Mouse (Mus musculus) left cerebral cortex, postnatal 4 days (tissue): ENCODE data around the gene Tbr1. TPM values are rescaled to one million over a fixed set of nuclear protein-coding genes. Genes with fewer than 3 reads are reported as not detected.

Source experiments
- DNase-seq: peaks from one replicate; pipeline ENCODE4 v3.0.0-alpha.2; 2022
- intact Hi-C: fragments of 180-260 bp; cut with DNase I; formaldehyde crosslinking; loops from one replicate; pipeline ENCODE4 v1.15.1; 2025
- microRNA-seq: library from miRNA; unstranded; fragments of <30 nt; microRNA quantifications from one replicate; pipeline ENCODE4 v1.2.0, GENCODE M21; 2022
- total RNA-seq, 2 experiments: library from RNA; stranded (reverse); gene quantifications; 2 replicates each; pipeline ENCODE4 v1.2.3; 2021

The Tbr1 gene
- total RNA-seq, 2 experiments from 2014 or later = 129 to 131 TPM

DNA sequence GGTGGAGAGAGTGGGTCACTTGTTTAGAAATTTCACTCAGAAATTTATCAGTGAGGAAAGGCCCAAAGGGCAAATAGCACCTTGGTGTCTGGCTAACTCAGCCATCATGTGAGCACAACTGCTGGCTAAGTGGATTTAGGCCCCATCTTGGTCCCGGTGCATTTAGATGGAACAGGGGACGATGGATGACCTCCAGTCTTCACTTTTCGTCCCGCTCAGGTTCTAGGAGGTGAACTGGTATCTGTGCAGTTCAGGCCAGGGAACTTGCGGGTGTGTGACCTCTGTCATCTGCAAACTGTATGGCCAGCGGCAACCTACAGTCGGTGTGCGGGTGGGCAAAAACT is 8.4 kb downstream of the Tbr1 start:
- intact Hi-C loops = loop anchor here (5.0 to 10.0 kb wide), 2 partner anchors 154 to 474 kb away; no protein-coding TSS in a partner anchor
- DNase-seq = no peak

DNA sequence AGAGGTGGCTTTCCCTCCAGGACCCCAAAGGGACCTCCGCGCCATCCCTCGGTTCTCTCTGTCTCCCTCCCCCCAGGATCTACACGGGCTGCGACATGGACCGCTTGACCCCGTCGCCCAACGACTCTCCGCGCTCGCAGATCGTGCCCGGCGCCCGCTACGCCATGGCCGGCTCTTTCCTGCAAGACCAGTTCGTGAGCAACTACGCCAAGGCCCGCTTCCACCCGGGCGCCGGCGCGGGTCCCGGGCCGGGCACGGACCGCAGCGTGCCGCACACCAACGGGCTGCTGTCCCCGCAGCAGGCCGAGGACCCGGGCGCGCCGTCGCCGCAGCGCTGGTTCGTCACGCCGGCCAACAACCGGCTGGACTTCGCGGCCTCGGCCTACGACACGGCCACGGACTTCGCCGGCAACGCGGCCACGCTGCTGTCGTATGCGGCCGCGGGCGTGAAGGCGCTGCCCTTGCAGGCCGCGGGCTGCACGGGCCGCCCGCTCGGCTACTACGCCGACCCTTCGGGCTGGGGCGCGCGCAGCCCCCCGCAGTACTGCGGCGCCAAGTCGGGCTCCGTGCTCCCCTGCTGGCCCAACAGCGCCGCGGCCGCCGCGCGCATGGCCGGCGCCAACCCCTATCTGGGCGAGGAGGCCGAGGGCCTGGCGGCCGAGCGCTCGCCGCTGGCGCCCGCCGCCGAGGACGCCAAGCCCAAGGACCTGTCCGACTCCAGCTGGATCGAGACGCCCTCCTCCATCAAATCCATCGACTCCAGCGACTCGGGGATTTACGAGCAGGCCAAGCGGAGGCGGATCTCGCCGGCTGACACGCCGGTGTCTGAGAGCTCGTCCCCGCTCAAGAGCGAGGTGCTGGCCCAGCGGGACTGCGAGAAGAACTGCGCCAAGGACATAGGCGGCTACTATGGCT is 9.0 kb downstream of the Tbr1 start:
- intact Hi-C loops = loop anchor here (5.0 to 10.0 kb wide), 2 partner anchors 154 to 473 kb away; no protein-coding TSS in a partner anchor
- peak; percentile 39 for DNase-seq

DNA sequence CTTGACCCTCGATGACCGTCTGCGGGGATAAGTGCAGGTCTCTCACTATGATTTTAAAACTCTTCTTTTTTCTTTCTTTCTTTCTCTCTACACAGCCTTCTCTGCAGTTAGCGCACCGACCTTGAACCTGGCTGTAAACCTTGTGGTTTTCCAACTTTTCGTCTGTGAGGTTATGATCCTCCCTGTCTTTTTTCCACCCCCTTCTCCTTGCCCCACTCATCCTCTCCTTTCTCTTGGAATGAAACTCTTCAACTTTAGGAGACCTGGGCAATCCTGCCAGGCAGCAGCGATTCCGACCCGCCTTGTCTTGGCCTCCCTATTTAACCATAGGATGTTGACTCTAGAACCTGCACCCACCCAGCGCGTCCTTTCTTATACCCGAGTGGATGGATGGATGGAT is 9.8 kb downstream of the Tbr1 start:
- no peak for DNase-seq

DNA sequence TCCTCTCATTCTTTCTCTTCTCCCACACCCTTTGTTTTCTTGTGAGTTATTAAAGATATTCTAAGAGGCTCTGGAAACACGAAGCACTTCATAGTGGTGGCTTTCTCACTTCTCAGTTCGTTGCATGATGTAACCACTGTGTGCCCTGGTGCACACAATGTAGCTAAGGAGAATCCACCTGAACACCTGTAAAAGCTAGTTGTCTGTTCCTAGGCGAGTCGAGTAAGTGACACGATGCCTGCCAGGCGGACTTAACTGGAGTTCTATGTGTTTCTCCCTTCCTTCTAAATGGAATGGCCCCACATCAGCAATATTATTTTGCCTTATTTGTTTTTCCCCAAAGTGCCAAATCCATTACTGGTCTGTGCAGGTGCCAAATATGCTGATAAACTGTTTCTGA is 10.4 kb downstream of the Tbr1 start:
- intact Hi-C loops = loop anchor here (5.0 to 10.0 kb wide), 2 partner anchors 156 to 472 kb away; no protein-coding TSS in a partner anchor
- no peak for DNase-seq

More for the DNA sequence above, 9.8 kb downstream of the Tbr1 start:
- intact Hi-C loops = loop anchor here (5.0 to 10.0 kb wide), 2 partner anchors 155 to 472 kb away; no protein-coding TSS in a partner anchor

DNA sequence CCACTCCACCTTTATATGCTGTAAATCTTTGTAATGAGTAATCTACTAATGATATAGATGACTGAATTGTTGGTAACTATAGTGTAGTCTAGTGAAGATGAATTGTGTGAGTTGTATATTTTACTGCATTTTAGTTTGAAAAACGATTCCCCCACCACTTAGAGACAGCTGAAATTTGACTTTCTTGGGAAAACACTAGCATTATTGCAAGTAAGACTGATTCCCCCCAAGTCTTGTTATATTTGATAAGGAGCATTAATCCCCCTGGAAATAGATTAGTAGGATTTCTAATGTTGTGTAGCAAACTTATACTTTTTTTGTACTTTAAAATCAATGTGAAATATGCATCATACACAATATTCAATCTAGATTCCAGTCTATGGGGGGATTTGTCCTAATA is 10.8 kb downstream of the Tbr1 start:
- DNase-seq = no peak
- intact Hi-C loops = loop anchor here (5.0 to 10.0 kb wide), 2 partner anchors 156 to 471 kb away; no protein-coding TSS in a partner anchor

DNA sequence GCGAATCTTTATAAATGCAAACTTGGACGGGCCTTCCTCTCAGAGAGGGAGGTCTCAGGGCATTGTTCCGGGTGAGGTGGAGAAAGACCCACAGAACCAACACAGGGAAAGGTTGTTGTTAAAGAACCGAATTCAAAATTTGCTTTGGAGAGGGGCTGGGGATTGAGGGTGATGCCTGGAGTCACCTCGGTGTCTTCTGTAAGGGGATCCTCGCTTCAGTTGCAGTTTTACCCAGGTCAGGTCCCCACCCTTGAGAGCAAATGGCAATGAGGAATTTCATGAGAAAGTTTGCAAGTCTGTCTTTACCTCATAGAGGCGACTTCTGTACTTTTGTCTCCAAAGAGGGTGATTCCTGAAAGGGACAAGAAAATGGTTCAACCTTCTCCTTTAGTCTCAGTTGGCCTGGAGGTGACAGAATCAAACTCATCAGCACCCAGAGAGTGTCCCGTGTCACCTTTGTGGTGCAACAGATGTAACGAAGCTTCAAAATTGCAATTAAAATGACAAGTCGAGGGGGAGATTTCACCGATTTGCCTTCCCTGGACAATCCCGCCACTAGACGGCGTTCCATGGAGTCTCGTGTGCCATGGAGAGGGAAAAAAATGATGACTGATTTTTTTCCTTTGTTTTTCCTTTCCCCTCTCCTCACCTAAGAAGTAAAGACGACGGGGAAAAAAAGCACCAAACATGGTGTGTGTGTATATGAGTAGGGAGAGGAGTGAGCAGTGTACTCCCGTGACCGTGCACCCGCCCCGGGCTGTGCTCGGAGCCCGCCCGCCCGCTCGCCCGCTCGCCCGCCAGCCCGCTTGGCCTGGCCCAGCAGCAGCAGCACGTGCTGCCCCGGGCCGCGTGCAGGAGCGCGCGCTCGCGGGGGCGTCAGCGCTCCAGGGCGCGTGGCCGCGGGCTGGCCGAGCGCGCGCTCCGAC is 12.1 kb downstream of the Tbr1 start:
- intact Hi-C loops = loop anchor here (5.0 to 10.0 kb wide), 5 partner anchors 152 to 817 kb away; no protein-coding TSS in a partner anchor
- peak; percentile 58 for DNase-seq

DNA sequence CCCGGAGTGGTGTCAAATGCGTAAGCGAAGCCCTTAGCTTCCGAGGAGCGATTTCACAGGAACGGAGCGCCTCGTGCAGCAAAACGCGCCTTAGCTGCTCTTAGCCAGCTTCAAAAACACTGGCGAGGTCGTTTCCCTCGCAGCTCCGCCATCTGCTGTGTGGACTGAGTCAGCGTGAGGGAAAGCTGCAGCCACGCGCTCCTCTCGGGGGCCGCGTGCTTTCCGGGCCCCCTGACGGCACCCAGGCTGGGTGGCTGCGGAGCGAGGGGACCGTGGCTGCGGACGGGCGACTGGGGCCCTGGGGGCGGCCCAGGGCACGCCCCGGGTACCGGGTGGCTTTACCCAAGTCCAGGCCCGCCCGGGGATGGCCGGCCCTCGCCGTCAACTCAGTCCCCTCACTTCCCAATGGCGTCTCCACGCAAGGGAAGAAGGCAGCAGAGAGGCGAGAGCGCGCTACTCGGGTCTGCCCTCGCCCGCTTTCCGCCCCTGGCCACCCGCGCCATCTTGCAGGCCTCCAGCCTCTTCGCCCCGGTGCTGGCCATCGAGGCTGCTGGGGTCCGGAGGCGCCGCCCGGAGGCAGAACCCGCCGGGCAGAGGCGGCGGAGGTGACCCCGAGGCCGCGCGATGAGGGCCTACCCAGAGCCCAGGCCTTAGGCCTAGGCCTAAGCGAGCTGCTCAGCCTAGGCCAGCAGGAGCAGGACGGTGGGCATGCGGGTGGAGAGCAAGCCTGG is 13.0 kb downstream of the Tbr1 start:
- DNase-seq = peak; percentile 51
- intact Hi-C loops = loop anchor here (5.0 to 10.0 kb wide), 4 partner anchors 152 to 817 kb away; no protein-coding TSS in a partner anchor

DNA sequence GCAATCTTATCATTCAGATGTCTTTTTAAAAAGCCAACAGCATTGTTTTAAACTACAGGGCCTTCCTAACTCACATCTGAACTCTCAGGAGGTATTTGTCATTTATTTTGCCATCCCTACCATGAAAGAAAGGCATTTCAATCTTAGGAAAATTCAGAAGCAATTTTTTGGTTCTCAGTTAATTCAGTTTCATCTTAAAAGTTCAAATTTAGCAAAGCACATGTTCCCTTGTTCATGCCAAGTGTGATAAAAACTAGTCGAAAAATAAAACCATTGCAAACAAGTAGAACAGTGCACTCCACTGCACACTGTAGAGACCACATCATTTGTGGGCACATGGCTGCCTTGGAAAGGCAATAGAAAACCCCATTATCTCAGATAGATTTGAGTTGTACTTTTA is 15.5 kb downstream of the Tbr1 start:
- DNase-seq = no peak
- intact Hi-C loops = loop anchor here (5.0 to 10.0 kb wide), 4 partner anchors 149 to 814 kb away; no protein-coding TSS in a partner anchor

DNA sequence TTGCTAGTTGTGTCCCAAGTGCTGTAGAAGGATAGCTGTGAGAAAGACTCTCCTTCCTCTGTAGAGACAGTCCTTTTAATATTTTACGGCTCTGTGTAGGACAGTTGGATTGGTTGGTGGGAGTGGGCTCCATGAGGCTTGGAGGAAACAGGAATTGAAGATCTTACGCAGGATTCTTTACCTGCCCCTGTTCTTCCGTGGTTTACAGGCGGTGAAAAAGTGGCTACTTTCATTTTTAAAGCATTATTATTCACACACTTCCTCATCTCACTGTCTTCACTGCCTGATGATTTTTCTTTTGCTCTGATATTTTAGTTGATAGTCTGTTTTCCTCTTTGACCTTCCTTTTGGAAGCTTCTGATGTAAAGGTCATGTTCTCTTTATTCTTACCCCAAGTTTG is 17.5 kb downstream of the Tbr1 start:
- no peak for DNase-seq
- intact Hi-C loops = no loop called here

DNA sequence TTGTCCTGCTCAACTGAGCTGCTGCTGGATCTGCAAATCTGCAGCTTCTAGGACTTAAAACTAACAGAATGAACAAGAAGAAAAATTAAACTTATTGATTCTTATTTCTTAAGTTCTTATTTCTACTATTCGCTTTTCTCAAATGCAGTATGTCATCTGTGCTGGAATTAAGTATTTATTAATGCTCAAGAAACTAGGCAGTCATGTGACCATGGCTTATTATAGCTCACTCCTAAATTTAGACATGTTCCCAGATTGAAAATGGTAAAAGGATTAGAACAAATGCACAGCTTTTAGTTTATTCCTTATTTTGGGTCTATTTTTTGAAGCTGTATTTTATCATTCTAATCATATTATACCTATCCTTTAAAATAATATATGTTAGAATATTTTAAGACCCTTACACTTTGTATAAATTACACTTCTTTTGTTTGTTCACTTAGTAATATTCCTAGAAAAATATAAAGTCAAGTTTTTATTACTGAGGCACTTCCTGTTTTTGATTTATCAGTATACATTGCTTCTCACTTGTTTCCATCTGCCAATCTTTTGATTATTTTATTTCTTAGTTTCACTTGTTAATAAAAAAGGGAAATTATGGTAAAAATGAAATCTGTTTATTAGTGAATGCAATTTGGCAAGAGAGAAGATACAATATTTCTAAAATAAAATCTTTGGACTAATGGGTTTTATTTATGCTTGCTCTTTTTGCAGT is 20.9 kb downstream of the Tbr1 start:
- no peak for DNase-seq

DNA sequence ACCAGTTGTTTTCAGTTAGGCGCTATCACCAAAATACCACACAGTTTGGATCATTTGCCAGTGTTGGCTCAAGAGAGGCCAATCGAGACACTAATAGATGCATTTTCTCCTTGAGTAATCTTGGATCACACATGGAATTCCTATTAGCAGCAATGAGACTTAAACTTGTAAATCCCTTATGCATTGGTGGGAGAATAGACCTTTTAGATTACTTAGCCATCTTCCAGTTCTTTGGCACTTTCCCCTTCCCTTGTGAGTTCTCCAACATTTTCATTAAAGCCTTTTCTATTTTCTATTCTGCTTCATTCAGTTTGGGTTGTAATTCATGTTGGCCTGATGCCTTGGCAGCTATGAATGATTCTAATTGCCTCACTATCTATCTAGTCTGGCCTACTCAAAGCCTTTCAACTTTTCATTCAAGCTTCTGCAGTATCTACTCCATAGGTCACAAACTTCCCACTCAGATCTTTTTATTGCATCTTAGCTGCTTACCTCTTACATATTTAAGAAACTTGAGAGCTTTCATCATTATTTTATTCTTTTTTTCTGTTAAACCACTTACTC is 34.6 kb downstream of the Tbr1 start:
- intact Hi-C loops = no loop called here
- DNase-seq = peak; percentile 3

More for the DNA sequence above, 20.9 kb downstream of the Tbr1 start:
- intact Hi-C loops = no loop called here

Small RNA genes within 50 kb of the gene (microRNA-seq; reads per million reads assigned to microRNA genes)
- not detected for gene Gm22403

Other genes with a start within 250 kb of the Tbr1 start
- gene Tank, start 224.3 kb upstream of the Tbr1 start, total RNA-seq = 10 to 100 TPM; 21.0 to 23.4 TPM
- 100 to 1,000 TPM; 136 to 146 TPM for gene Psmd14, start 91.2 kb upstream of the Tbr1 start, total RNA-seq
- 10 to 100 TPM; 78.8 to 80.1 TPM for gene Slc4a10, start 243.5 kb downstream of the Tbr1 start, total RNA-seq